Mouse (Mus musculus): ENCODE data around the gene Ddx55. TPM values are rescaled to one million over a fixed set of nuclear protein-coding genes. Genes with fewer than 3 reads are reported as not detected.
A peak's percentile ranks its signal among the peaks of the same experiment; 100 is the strongest.
"Not testable (repeated sequence)": the region's sequence is repeated elsewhere in the genome, so short reads cannot be mapped to it uniquely, and the experiment has no call there.

The Ddx55 gene
- total and polyA plus RNA-seq, 2 experiments: 3.0 to 6.3 TPM

DNA sequence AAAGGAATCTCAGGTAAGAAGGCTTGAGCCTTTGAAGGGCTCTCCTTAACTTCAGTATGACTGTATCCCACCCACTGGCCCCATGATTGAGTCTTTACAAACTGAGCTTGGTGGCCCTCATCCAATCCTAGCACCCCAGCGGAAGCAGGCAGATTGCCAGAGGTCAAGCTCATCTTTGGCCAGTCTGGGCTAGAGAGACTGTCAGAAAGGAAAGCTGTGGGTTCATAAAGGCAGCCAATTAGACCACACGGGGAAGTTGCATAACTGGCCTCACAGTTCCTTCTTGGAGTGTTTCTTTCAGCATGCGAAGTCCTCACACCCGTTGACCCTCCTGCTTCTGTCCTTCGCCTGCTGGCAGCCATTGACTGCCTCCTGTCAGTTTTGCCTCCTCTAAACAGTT lies 29.9 kb downstream of the Ddx55 start:
- no peak for TF ChIP-seq POLR2A (IDR thresholded peaks at IDR 0.05; ENCODE audit: extremely low read depth, insufficient read depth, low read length)
- no peak for TF ChIP-seq CTCF (IDR thresholded peaks at IDR 0.05; ENCODE audit: low read depth, low read length)
- H3K9ac ChIP-seq (ENCODE audit: low read depth, low read length): no peak overlapping the region
- peaks cover 14% of the 10 kb centered on the region; the same call in 1 of the 2 replicates for H3K36me3 ChIP-seq (ENCODE audit: control insufficient read depth, insufficient read depth, low read length)
- peaks cover 9% of the 10 kb centered on the region; the same call in 1 of the 2 replicates for H3K79me2 ChIP-seq (ENCODE audit: control insufficient read depth, insufficient read depth, low read length)
- peaks cover 9% of the 10 kb centered on the region for H3K4me1 ChIP-seq (ENCODE audit: control insufficient read depth, insufficient read depth, low read length)
- no peak overlapping the region for H3K27ac ChIP-seq (replicated peaks; ENCODE audit: insufficient read depth, low read depth, low read length)
- peak; percentile 51 for DNase-seq (ENCODE audit: extremely low read depth, low read depth, low spot score)
- H3K4me3 ChIP-seq (ENCODE audit: insufficient read depth, low read depth, low read length): no peak overlapping the region
- 28% methylated on average over 5 of the region's 5 CpGs for WGBS
- no peaks in the 10 kb centered on the region for H3K27me3 ChIP-seq (ENCODE audit: control insufficient read depth, insufficient read depth, low read length)

DNA sequence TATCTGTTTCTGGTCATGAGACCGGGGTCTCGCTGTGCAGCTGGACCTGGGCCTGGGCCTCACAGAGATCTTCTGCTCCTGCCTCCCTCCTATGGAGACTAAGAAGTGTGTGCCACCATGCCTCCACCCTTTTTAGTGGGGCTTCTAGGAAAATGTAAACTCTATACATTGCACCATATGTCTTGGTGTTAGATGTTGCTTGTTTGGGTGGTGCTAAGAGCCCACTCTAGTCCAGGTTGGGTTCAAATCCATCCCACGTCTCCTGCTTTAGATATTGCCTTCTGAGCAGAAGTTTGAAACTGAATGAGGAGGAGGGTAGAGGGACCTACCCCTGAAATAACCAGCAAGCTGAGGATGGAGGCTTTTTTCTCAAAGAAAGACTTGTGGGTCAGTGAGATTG lies 40.1 kb downstream of the Ddx55 start:
- TF ChIP-seq POLR2A (IDR thresholded peaks at IDR 0.05; ENCODE audit: extremely low read depth, insufficient read depth, low read length): no peak
- TF ChIP-seq CTCF (IDR thresholded peaks at IDR 0.05; ENCODE audit: low read depth, low read length): no peak
- Histone ChIP-seq H3K4me1 (ENCODE audit: control insufficient read depth, insufficient read depth, low read length) (no peaks in the 10 kb centered on the region), H3K36me3 (ENCODE audit: control insufficient read depth, insufficient read depth, low read length) (peaks cover 23% of the 10 kb centered on the region)

DNA sequence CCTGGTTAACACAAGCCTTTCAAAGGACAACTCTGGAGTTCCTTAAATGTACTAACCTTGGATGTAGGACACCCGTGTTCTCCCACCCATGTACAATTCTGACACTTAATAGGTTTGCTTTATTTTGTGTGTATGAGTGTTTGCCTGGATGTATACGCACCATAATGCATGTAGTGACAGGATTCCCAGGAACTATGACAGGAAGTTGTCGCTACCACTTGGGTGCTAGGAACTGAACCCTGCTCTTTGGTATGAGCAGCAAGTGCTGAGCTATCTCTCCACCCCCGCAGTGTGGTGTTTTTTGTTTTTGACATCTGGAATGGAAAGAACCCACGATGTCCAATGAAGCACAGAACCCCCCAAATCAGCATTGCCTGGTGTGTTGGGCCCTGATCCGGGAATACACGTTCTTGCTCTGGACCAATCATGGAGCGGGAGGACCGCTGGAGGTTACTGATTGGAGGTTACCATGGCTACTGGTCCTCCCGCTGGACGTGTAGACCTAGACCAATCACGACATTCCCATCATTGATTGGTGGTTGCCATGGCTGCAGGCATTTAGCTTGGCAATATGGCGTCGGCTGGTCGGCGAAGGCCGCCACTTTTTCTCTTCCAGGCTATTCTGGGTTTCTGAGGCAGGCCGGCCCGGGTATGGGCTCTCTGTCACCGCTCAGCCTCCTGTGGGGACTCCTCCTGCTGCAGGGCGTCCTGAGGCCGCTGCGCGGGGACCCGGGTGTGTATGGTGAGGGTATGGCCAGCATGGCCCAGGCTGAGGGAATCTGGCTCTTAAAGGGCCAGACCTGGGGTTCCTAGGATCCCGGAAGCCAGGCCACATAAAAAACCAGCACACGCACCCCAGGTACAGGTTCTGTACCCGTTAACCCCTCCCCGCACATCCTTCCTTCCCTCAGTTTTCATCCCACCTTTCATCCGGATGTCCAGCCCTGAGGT lies 45.8 kb downstream of the Ddx55 start:
- Histone ChIP-seq H3K4me3 (ENCODE audit: insufficient read depth, low read depth, low read length) (peak overlapping the region; percentile 77), H3K79me2 (ENCODE audit: control insufficient read depth, insufficient read depth, low read length) (no peaks in the 10 kb centered on the region), H3K27me3 (ENCODE audit: control insufficient read depth, insufficient read depth, low read length) (no peaks in the 10 kb centered on the region), H3K9ac (ENCODE audit: low read depth, low read length) (peak overlapping the region; percentile 27; the same call in 1 of the 2 replicates), H3K4me1 (ENCODE audit: control insufficient read depth, insufficient read depth, low read length) (peaks cover 3% of the 10 kb centered on the region; the same call in 1 of the 2 replicates), H3K36me3 (ENCODE audit: control insufficient read depth, insufficient read depth, low read length) (peaks cover 2% of the 10 kb centered on the region; the same call in 1 of the 2 replicates), H3K27ac (replicated peaks; ENCODE audit: insufficient read depth, low read depth, low read length) (no peak overlapping the region)
- peak; percentile 93 for DNase-seq (ENCODE audit: extremely low read depth, low read depth, low spot score)
- 9% methylated on average over 30 of the region's 30 CpGs for WGBS
- no peak for TF ChIP-seq POLR2A (IDR thresholded peaks at IDR 0.05; ENCODE audit: extremely low read depth, insufficient read depth, low read length)
- TF ChIP-seq CTCF (IDR thresholded peaks at IDR 0.05; ENCODE audit: low read depth, low read length): no peak

More for the DNA sequence above, 40.1 kb downstream of the Ddx55 start:
- 96% methylated on average over 3 of the region's 3 CpGs for WGBS
- no peaks in the 10 kb centered on the region for H3K79me2 ChIP-seq (ENCODE audit: control insufficient read depth, insufficient read depth, low read length)
- no peak for DNase-seq (ENCODE audit: extremely low read depth, low read depth, low spot score)
- H3K27ac ChIP-seq (replicated peaks; ENCODE audit: insufficient read depth, low read depth, low read length): no peak overlapping the region
- H3K27me3 ChIP-seq (ENCODE audit: control insufficient read depth, insufficient read depth, low read length): no peaks in the 10 kb centered on the region
- H3K9ac ChIP-seq (ENCODE audit: low read depth, low read length): no peak overlapping the region
- H3K4me3 ChIP-seq (ENCODE audit: insufficient read depth, low read depth, low read length): no peak overlapping the region

DNA sequence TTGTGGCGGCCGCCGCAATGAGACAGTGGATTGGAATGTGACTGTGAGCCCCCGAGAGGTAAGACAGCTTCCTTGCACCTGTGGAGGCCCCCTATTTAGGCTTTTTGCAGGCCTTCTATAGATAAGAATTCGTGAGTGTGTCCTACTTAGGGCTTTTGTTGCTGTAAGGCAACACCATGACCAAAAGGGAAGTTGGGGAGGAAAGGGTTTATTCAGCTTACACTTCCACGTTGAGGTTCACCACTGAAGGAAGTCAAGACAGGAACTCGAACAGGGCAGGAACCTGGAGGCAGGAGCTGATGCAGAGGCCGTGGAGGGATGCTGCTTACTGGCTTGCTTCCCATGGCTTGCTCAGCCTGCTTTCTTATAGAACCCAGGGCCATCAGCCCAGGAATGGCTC lies 47.1 kb downstream of the Ddx55 start:
- not testable (repeated sequence) for H3K79me2 ChIP-seq (ENCODE audit: control insufficient read depth, insufficient read depth, low read length); H3K4me3 ChIP-seq (ENCODE audit: insufficient read depth, low read depth, low read length); H3K9ac ChIP-seq (ENCODE audit: low read depth, low read length); H3K4me1 ChIP-seq (ENCODE audit: control insufficient read depth, insufficient read depth, low read length); DNase-seq (ENCODE audit: extremely low read depth, low read depth, low spot score); H3K36me3 ChIP-seq (ENCODE audit: control insufficient read depth, insufficient read depth, low read length); H3K27me3 ChIP-seq (ENCODE audit: control insufficient read depth, insufficient read depth, low read length); H3K27ac ChIP-seq (replicated peaks; ENCODE audit: insufficient read depth, low read depth, low read length)
- WGBS: 54% methylated on average over 8 of the region's 8 CpGs

DNA sequence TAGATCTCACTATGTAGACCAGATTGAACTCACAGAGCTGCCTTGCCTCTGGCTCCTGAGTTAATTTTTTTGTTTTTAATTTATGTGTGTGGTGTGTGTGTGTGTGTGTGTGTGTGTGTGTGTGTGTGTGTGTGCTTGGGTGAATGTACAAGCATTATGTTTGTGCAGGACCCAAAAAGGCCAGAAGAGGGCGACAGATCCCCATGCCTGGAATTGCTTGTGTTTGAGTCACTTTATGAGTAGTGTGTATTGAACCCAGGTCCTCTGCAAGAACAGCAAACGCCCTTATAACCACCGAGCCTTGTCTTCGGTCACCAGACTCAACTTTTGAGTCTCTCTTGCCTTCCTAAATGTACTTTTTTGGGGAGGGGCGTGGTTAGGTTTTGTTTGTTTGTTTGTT lies 49.7 kb downstream of the Ddx55 start:
- 68% methylated on average over 5 of the region's 5 CpGs for WGBS
- TF ChIP-seq POLR2A (IDR thresholded peaks at IDR 0.05; ENCODE audit: extremely low read depth, insufficient read depth, low read length) (no peak), CTCF (IDR thresholded peaks at IDR 0.05; ENCODE audit: low read depth, low read length) (peak; percentile 70)
- peak; percentile 53 for DNase-seq (ENCODE audit: extremely low read depth, low read depth, low spot score)

DNA sequence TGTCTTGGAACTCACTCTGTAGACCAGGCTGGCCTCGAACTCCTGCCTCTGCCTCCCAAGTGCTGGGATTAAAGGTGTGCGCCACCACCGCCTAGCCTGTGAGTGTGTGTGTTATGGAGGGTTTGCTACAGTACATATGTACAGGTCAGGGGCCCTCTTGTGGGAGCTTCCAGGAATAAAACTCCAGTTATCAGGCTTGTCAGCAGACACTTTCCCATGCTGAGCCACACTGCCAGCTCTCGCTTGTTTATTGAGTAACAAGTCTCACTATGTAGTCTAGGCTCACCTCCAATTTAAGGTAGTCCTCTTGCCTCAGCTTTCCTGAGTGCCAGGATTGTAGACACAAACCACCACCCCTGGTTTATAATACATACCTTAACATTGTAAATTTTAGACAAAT lies 51.6 kb downstream of the Ddx55 start:
- Histone ChIP-seq H3K27me3 (ENCODE audit: control insufficient read depth, insufficient read depth, low read length) (no peaks in the 10 kb centered on the region), H3K4me3 (ENCODE audit: insufficient read depth, low read depth, low read length) (no peak overlapping the region), H3K4me1 (ENCODE audit: control insufficient read depth, insufficient read depth, low read length) (0 out of 2 replicates have a peak, but pooled peaks cover 4% of the 10 kb centered on the region), H3K27ac (replicated peaks; ENCODE audit: insufficient read depth, low read depth, low read length) (no peak overlapping the region; the same call in 1 of the 2 replicates), H3K79me2 (ENCODE audit: control insufficient read depth, insufficient read depth, low read length) (no peaks in the 10 kb centered on the region), H3K36me3 (ENCODE audit: control insufficient read depth, insufficient read depth, low read length) (no peaks in the 10 kb centered on the region), H3K9ac (ENCODE audit: low read depth, low read length) (no peak overlapping the region)
- 44% methylated on average over 4 of the region's 4 CpGs for WGBS
- peak; percentile 80 for DNase-seq (ENCODE audit: extremely low read depth, low read depth, low spot score)
- TF ChIP-seq POLR2A (IDR thresholded peaks at IDR 0.05; ENCODE audit: extremely low read depth, insufficient read depth, low read length) (no peak), CTCF (IDR thresholded peaks at IDR 0.05; ENCODE audit: low read depth, low read length) (0 out of 2 replicates have a peak, but pooled peaks have one; percentile 4)

More for the DNA sequence above, 49.7 kb downstream of the Ddx55 start:
- H3K36me3 ChIP-seq (ENCODE audit: control insufficient read depth, insufficient read depth, low read length): no peaks in the 10 kb centered on the region
- peaks cover 6% of the 10 kb centered on the region; the same call in 1 of the 2 replicates for H3K4me1 ChIP-seq (ENCODE audit: control insufficient read depth, insufficient read depth, low read length)
- no peak overlapping the region for H3K9ac ChIP-seq (ENCODE audit: low read depth, low read length)
- H3K4me3 ChIP-seq (ENCODE audit: insufficient read depth, low read depth, low read length): no peak overlapping the region
- H3K27me3 ChIP-seq (ENCODE audit: control insufficient read depth, insufficient read depth, low read length): no peaks in the 10 kb centered on the region
- H3K27ac ChIP-seq (replicated peaks; ENCODE audit: insufficient read depth, low read depth, low read length): no peak overlapping the region
- no peaks in the 10 kb centered on the region for H3K79me2 ChIP-seq (ENCODE audit: control insufficient read depth, insufficient read depth, low read length)
